Mouse (Mus musculus) neural tube, embryonic 11.5 days (tissue): ENCODE measurements around the gene Hspa12a. TPM values are rescaled to one million over a fixed set of nuclear protein-coding genes. Genes with fewer than 3 reads are reported as not detected.

ENCODE experiments used
- ATAC-seq: fragments of 200-750 bp; cut with Nextera tagmentation; 2 replicates; pipeline ENCODE4 v1.8.0; 2017; ENCODE audit warnings: moderate number of reproducible peaks, mild to moderate bottlenecking, moderate TSS enrichment, moderate library complexity; ENCODE audit not compliant: insufficient read depth, low FRiP score, low TSS enrichment
- DNase-seq: peaks from one replicate; pipeline ENCODE4 v3.0.0-alpha.2; 2015; ENCODE audit warnings: low spot score
- H3K27ac ChIP-seq: fragments of 300-500 bp; sonication (generic); 2 replicates; pipeline ENCODE4 v1.5.1; 2014; ENCODE audit warnings: low read depth, mild to moderate bottlenecking, low read length
- H3K27me3 ChIP-seq: fragments of 300-500 bp; sonication (generic); 2 replicates; pipeline ENCODE4 v1.6.1; 2014; ENCODE audit warnings: mild to moderate bottlenecking, low read length, mixed read lengths; ENCODE audit not compliant: control insufficient read depth, insufficient read depth
- H3K36me3 ChIP-seq: fragments of 300-500 bp; sonication (generic); 2 replicates; pipeline ENCODE4 v1.6.1; 2014; ENCODE audit warnings: mild to moderate bottlenecking, low read length, moderate library complexity, mixed read lengths; ENCODE audit not compliant: control insufficient read depth, insufficient read depth
- H3K4me1 ChIP-seq: fragments of 300-500 bp; sonication (generic); 2 replicates; pipeline ENCODE4 v1.6.1; 2014; ENCODE audit warnings: low read length, mixed read lengths; ENCODE audit not compliant: control insufficient read depth, insufficient read depth
- H3K4me2 ChIP-seq: fragments of 300-500 bp; sonication (generic); 2 replicates; pipeline ENCODE4 v1.6.1; 2014; ENCODE audit warnings: low read depth, mild to moderate bottlenecking, moderate library complexity
- H3K4me3 ChIP-seq: fragments of 300-500 bp; sonication (generic); 2 replicates; pipeline ENCODE4 v1.5.1; 2014; ENCODE audit warnings: low read depth, low read length
- H3K9ac ChIP-seq: fragments of 300-500 bp; sonication (generic); 2 replicates; pipeline ENCODE4 v1.6.1; 2014; ENCODE audit warnings: mild to moderate bottlenecking, low read length
- H3K9me3 ChIP-seq: fragments of 300-500 bp; sonication (generic); 2 replicates; pipeline ENCODE4 v1.6.1; 2016; ENCODE audit warnings: low read length; ENCODE audit not compliant: control insufficient read depth
- WGBS: fragments of 180-500 bp; shearing (Covaris S2); extraction: QIAGEN DNeasy Blood & Tissue Kit; methylation state at CpG from one replicate; pipeline ENCODE4 v1.1.7; 2014; 5-methylcytosine and 5-hydroxymethylcytosine counted together
- polyA plus RNA-seq: library from polyadenylated mRNA; unstranded; fragments of >200 nt; fragmentation: Nextera tagmentation; extraction: Ambion mirVana; gene quantifications from 2 replicates; pipeline ENCODE4 v1.2.1, GENCODE M21; 2014

The Hspa12a gene
- polyA plus RNA-seq, result 27.8 and 28.3 TPM in 2 replicates

DNA sequence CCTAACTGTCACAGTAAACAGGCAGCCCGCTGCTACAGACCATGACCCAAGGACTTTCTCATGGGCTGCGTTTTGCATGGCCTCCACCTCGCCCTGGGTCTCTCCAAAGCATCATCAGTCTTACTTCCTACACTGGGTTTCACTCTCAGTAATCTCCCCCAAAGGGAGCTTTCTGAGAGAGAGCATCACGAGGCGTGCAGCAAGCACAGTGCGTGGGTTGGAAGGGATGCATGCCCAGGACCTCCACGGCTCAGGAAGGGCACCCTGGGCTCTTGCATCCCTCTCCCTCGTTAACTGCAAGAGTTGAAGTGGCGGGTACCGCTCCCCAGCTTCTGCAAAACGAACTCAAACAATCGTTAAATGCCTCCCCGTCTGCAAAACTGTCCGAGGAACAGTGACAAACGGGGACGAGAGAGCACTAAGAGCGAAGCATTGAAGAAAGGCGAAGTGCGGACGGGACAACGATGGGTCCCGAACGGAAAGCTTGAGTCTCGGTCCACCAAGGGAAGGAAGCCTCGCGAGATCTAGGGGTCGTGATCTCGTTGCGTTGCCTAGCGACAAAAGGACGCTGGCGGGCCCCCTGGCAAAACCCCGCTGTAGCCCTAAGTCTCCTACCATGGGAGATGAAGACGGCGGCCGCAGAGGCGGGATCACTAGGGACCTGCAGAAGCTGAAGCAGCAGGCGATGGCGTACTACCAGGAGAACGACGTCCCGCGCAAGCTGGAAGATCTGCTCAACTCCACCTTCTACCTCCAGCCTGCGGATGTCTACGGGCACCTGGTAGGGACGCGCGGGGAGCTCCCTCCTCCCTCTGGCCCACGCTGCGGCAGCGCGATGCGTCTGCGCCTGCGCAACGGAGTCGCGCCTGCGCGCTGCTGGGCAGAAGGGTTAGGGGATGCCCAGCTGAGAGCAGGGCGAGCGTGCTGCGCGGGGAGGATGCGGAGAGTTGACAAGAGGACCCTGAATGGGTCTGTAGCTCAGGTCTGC, at the start of gene Hspa12a, which contains the start of gene Eno4:
Gene Hspa12a (minus strand): TSS at position 814 of the 988 bp plus-strand sequence.
Gene Eno4 (plus strand): TSS at position 585 of the 988 bp plus-strand sequence.
- DNase-seq (peak; percentile 97), ATAC-seq (peak; percentile 96)
- Histone ChIP-seq H3K4me1 (peaks cover 4% of the 10 kb centered on the region; the same call in 1 of the 2 replicates), H3K36me3 (no peaks in the 10 kb centered on the region), H3K27ac (no peak within 1 kb of the TSS), H3K27me3 (0 out of 2 replicates have a peak, but pooled peaks cover 5% of the 10 kb centered on the region), H3K9ac (peak within 1 kb of the TSS; percentile 84), H3K4me2 (peak within 1 kb of the TSS; percentile 72), H3K4me3 (peak within 1 kb of the TSS; percentile 67), H3K9me3 (no peaks in the 10 kb centered on the region)
- WGBS, result under 1% methylated on average over 65 of the region's 65 CpGs

GRCm38 (mm10) chr19:58981571-58981970, 38.1 kb upstream of the Hspa12a start:
- Histone ChIP-seq H3K4me1 (0 out of 2 replicates have a peak, but pooled peaks cover 2% of the 10 kb centered on the region), H3K27me3 (peaks cover 23% of the 10 kb centered on the region), H3K9me3 (no peaks in the 10 kb centered on the region), H3K36me3 (no peaks in the 10 kb centered on the region), H3K4me3 (no peak overlapping the region), H3K27ac (no peak overlapping the region), H3K9ac (no peak overlapping the region), H3K4me2 (no peak overlapping the region)
- no peak for ATAC-seq
- DNase-seq, result no peak
- WGBS, result 30% methylated on average over 9 of the region's 9 CpGs

GRCm38 (mm10) chr19:58980056-58980440, 36.6 kb upstream of the Hspa12a start:
- ATAC-seq (no peak), DNase-seq (no peak)
- Histone ChIP-seq H3K27me3 (peaks cover 31% of the 10 kb centered on the region), H3K4me2 (no peak overlapping the region), H3K27ac (no peak overlapping the region), H3K4me3 (no peak overlapping the region), H3K36me3 (no peaks in the 10 kb centered on the region), H3K4me1 (0 out of 2 replicates have a peak, but pooled peaks cover 2% of the 10 kb centered on the region), H3K9ac (no peak overlapping the region), H3K9me3 (no peaks in the 10 kb centered on the region)
- 78% methylated on average over 5 of the region's 5 CpGs for WGBS

DNA sequence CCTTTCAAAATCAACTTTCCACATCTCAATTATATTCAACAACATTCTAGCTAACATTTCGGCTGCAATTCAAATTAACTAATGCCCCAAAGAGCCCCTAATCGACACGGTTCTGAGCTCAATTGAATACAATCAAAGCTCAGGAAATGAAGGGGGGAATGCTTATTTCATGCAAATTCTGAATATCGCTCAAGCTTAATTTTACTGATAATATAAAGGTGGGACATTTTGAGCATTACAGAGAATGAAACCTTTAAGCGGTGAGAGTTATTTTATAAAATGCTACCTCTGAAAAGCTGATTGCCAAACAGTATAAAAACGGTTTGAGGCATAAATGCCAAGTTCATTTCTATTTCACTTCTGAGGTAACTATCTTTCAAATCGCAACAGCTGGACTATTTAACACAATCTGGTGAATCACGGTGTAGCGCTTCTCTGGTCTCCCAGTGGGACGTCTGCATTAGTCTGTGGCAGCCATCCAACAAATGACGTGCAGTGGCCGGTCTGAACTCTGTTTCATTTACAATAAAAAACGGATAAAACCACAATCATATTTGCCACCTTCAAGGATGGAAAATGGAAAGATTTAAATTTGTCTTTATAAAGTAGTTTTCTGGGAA, 36.1 kb upstream of the Hspa12a start:
- ATAC-seq, result no peak
- H3K9me3 ChIP-seq, result no peaks in the 10 kb centered on the region
- no peak overlapping the region for H3K9ac ChIP-seq
- DNase-seq, result no peak
- 0 out of 2 replicates have a peak, but pooled peaks cover 2% of the 10 kb centered on the region for H3K4me1 ChIP-seq
- no peaks in the 10 kb centered on the region for H3K36me3 ChIP-seq
- H3K27me3 ChIP-seq, result peaks cover 31% of the 10 kb centered on the region
- H3K4me3 ChIP-seq, result no peak overlapping the region
- no peak overlapping the region for H3K27ac ChIP-seq
- WGBS, result 54% methylated on average over 13 of the region's 13 CpGs
- no peak overlapping the region for H3K4me2 ChIP-seq

GRCm38 (mm10) chr19:58978401-58979171, 35.1 kb upstream of the Hspa12a start:
- Histone ChIP-seq H3K4me2 (no peak overlapping the region), H3K4me3 (no peak overlapping the region), H3K27me3 (peaks cover 36% of the 10 kb centered on the region), H3K9me3 (no peaks in the 10 kb centered on the region), H3K9ac (no peak overlapping the region), H3K4me1 (0 out of 2 replicates have a peak, but pooled peaks cover 2% of the 10 kb centered on the region), H3K36me3 (no peaks in the 10 kb centered on the region), H3K27ac (no peak overlapping the region)
- no peak for ATAC-seq
- no peak for DNase-seq
- WGBS, result 72% methylated on average over 11 of the region's 11 CpGs

- WGBS, result 83% methylated on average over 11 of the region's 11 CpGs
- no peaks in the 10 kb centered on the region for H3K36me3 ChIP-seq
- H3K27me3 ChIP-seq, result peaks cover 52% of the 10 kb centered on the region
- no peak overlapping the region for H3K27ac ChIP-seq
- no peak for ATAC-seq
- H3K4me1 ChIP-seq, result 0 out of 2 replicates have a peak, but pooled peaks cover 2% of the 10 kb centered on the region
- H3K9ac ChIP-seq, result no peak overlapping the region
- H3K4me2 ChIP-seq, result no peak overlapping the region
- no peak overlapping the region for H3K4me3 ChIP-seq
- H3K9me3 ChIP-seq, result no peaks in the 10 kb centered on the region
- no peak for DNase-seq
These were observed 31.9 kb upstream of the Hspa12a start for GRCm38 (mm10) chr19:58975216-58975863.

DNA sequence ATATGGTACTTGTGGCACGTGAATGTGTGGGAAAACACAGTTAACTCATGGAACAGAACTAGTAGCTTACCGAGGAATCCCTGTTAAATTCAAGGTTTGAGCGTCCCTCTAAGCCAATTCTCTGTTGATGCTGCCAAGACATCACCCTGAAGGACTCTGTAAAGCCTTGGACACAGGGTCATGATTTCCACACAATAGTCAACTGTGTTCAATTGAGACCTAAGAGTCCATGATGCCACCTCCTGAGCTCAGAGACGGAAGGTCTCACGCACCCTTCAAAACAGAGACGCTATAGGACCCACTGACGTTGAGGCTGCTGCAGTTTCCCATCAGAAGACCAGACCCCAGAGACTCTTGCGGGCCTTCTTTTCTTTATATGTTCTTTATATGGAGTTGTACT, 30.7 kb upstream of the Hspa12a start:
- no peak overlapping the region for H3K4me2 ChIP-seq
- no peak overlapping the region for H3K27ac ChIP-seq
- H3K4me1 ChIP-seq, result 0 out of 2 replicates have a peak, but pooled peaks cover 2% of the 10 kb centered on the region
- H3K27me3 ChIP-seq, result peaks cover 52% of the 10 kb centered on the region
- H3K9me3 ChIP-seq, result no peaks in the 10 kb centered on the region
- H3K4me3 ChIP-seq, result no peak overlapping the region
- WGBS, result 90% methylated on average over 8 of the region's 8 CpGs
- ATAC-seq (no peak), DNase-seq (no peak)
- H3K36me3 ChIP-seq, result no peaks in the 10 kb centered on the region
- no peak overlapping the region for H3K9ac ChIP-seq

GRCm38 (mm10) chr19:58970826-58971225, 27.4 kb upstream of the Hspa12a start:
- Histone ChIP-seq H3K27me3 (peaks cover 45% of the 10 kb centered on the region), H3K4me1 (peaks cover 5% of the 10 kb centered on the region; the same call in 1 of the 2 replicates), H3K4me2 (no peak overlapping the region), H3K27ac (no peak overlapping the region), H3K9ac (no peak overlapping the region), H3K4me3 (no peak overlapping the region), H3K9me3 (no peaks in the 10 kb centered on the region), H3K36me3 (no peaks in the 10 kb centered on the region)
- peak; percentile 21 for DNase-seq
- ATAC-seq, result no peak
- 36% methylated on average over 13 of the region's 13 CpGs for WGBS
